Mouse (Mus musculus) brain, embryonic 14.5 days (tissue): ENCODE results near the gene Yipf4.

Source experiments
- CTCF ChIP-seq: fragments of 200-500 bp; IDR thresholded peaks from 2 replicates; pipeline ENCODE4 v1.5.1; 2012; ENCODE audit warnings: inconsistent platforms, mild to moderate bottlenecking, moderate library complexity, borderline replicate concordance; ENCODE audit not compliant: insufficient read depth, insufficient read length; ENCODE audit errors: extremely low read depth
- POLR2A ChIP-seq: fragments of 200-500 bp; IDR thresholded peaks from 2 replicates; pipeline ENCODE4 v1.6.1; 2012; ENCODE audit warnings: mild to moderate bottlenecking, inconsistent platforms, borderline replicate concordance; ENCODE audit not compliant: poor library complexity, insufficient read depth, insufficient read length, severe bottlenecking; ENCODE audit errors: extremely low read depth

DNA sequence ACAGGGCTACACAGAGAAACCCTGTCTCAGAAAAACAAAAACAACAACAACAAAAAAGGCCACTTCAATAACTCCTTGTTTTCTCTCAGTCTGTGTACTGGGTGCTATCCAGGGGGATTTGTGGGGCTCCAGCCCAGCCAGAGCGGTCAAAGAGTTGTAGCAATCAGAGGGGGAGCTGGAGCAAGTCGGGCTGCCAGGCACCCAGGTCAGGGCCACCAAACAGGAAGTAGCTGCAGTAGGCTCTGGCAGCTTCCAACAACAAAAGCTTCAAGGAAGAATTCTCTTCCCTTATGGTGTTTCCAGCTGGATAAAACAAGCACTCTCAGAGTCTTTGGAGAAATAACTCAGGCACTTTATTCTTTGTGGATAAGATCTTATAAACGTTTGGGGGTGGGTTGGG, 35.4 kb upstream of the Yipf4 start:
- TF ChIP-seq POLR2A (no peak), CTCF (no peak)
